Mouse (Mus musculus) lung, adult 2 months (tissue): ENCODE measurements around the gene Kcnc3.

ENCODE experiments used
- CTCF ChIP-seq: fragments of 200-500 bp; IDR thresholded peaks from 2 replicates; pipeline ENCODE4 v1.5.1; 2011; ENCODE audit warnings: mild to moderate bottlenecking, low read length, control low read depth; ENCODE audit not compliant: insufficient read depth
- POLR2A ChIP-seq: fragments of 200-500 bp; IDR thresholded peaks from 2 replicates; pipeline ENCODE4 v1.6.1; 2011; ENCODE audit warnings: low read depth, mild to moderate bottlenecking, control low read depth, low read length, borderline replicate concordance; ENCODE audit errors: extremely low read depth

- TF ChIP-seq CTCF (no peak), POLR2A (no peak)
These were observed 7.2 kb downstream of the Kcnc3 start for GRCm38 (mm10) chr7:44597666-44598065.
